Comparison of ENCODE assay signal across 17 mouse cellular contexts in genomic region chr1:39839838-39840237, GRCm38 (mm10). TPM values are rescaled to one million over a fixed set of nuclear protein-coding genes. Genes with fewer than 3 reads are reported as not detected.
DNase-seq lines count a peak whose midpoint lies in the region; ATAC-seq lines count a peak whose summit lies in the region.
"Had no signal": no experiment of that assay in that cellular context is flagged by ENCODE, and none has a peak within 500 bp of the region (broad histone marks: within the 10 kb centered on the region; RNA-seq: fewer than 3 reads in every experiment).

No protein-coding gene starts in this region.

- no peak overlapping the region for H3K4me3 ChIP-seq in forebrain, embryonic 15.5 days
- H3K4me3 ChIP-seq in forebrain, embryonic 12.5 days (replicated peaks) = no peak overlapping the region
- H3K4me3 ChIP-seq in neural tube, embryonic 12.5 days = no peak overlapping the region

- H3K9me3 ChIP-seq in forebrain, embryonic 15.5 days = no peaks in the 10 kb centered on the region
- H3K9me3 ChIP-seq in forebrain, embryonic 12.5 days = no peaks in the 10 kb centered on the region
- no peaks in the 10 kb centered on the region for H3K9me3 ChIP-seq in neural tube, embryonic 12.5 days

- DNase-seq in neural tube, embryonic 10.5 days (ENCODE audit: extremely low spot score, low spot score) = no peak
- peak; percentile 25 for DNase-seq in ZHBTc4 (ENCODE audit: low read depth, low spot score)
- DNase-seq in layer of hippocampus, adult 11-12 months (ENCODE audit: low spot score) = no peak
- no peak for DNase-seq in left cerebral cortex, adult 9 months (ENCODE audit: low spot score in 2 of 2)
- DNase-seq: gastrocnemius, postnatal 36 days; lung, postnatal 4 days; right cerebral cortex, postnatal 25 days had no signal

- no peaks in the 10 kb centered on the region for H3K27me3 ChIP-seq in forebrain, embryonic 15.5 days
- no peaks in the 10 kb centered on the region for H3K27me3 ChIP-seq in forebrain, embryonic 12.5 days
- no peaks in the 10 kb centered on the region for H3K27me3 ChIP-seq in neural tube, embryonic 12.5 days (replicated peaks)

- peaks cover 16% of the 10 kb centered on the region for H3K4me1 ChIP-seq in forebrain, embryonic 15.5 days
- H3K4me1 ChIP-seq in forebrain, embryonic 12.5 days = peaks cover 30% of the 10 kb centered on the region
- H3K4me1 ChIP-seq in neural tube, embryonic 12.5 days = peaks cover 17% of the 10 kb centered on the region

- 0 out of 2 replicates have a peak overlapping the region, but pooled peaks have one; percentile 70 for H3K27ac ChIP-seq in forebrain, embryonic 15.5 days (replicated peaks)
- no peak overlapping the region for H3K27ac ChIP-seq in forebrain, embryonic 12.5 days
- 0 out of 2 replicates have a peak overlapping the region, but pooled peaks have one; percentile 47 for H3K27ac ChIP-seq in neural tube, embryonic 12.5 days

- WGBS in forebrain, embryonic 15.5 days = 67% methylated on average over 8 of the region's 8 CpGs
- WGBS in forebrain, embryonic 12.5 days = 62% methylated on average over 8 of the region's 8 CpGs
- WGBS in neural tube, embryonic 12.5 days = 58% methylated on average over 8 of the region's 8 CpGs

- no peak for ATAC-seq in forebrain, embryonic 15.5 days (replicated peaks)
- ATAC-seq in forebrain, embryonic 12.5 days (ENCODE audit: low FRiP score) = no peak
- ATAC-seq in neural tube, embryonic 12.5 days (ENCODE audit: low FRiP score, low read depth) = no peak
- ATAC-seq in megakaryocyte progenitor cell, adult 5-6 weeks (replicated peaks; ENCODE audit: poor library complexity) = 0 out of 2 replicates have a peak, but pooled peaks have one; percentile 30

- H3K36me3 ChIP-seq in forebrain, embryonic 15.5 days = no peaks in the 10 kb centered on the region
- H3K36me3 ChIP-seq in forebrain, embryonic 12.5 days (replicated peaks) = no peaks in the 10 kb centered on the region
- no peaks in the 10 kb centered on the region for H3K36me3 ChIP-seq in neural tube, embryonic 12.5 days

- H3K4me2 ChIP-seq in forebrain, embryonic 15.5 days (replicated peaks) = no peak overlapping the region
- no peak overlapping the region for H3K4me2 ChIP-seq in forebrain, embryonic 12.5 days
- H3K4me2 ChIP-seq in neural tube, embryonic 12.5 days (replicated peaks) = no peak overlapping the region

- H3K9ac ChIP-seq in forebrain, embryonic 15.5 days (replicated peaks) = no peak overlapping the region
- no peak overlapping the region for H3K9ac ChIP-seq in forebrain, embryonic 12.5 days
- no peak overlapping the region for H3K9ac ChIP-seq in neural tube, embryonic 12.5 days

RNA-seq across cellular contexts. Expression of gene Gm3646, which starts 34.7 kb away (rescaled TPM):
- not detected in 2 replicates for polyA plus RNA-seq in forebrain, embryonic 15.5 days (2015; fragmentation: Nextera tagmentation; extraction: Ambion mirVana)
- not detected in 2 replicates for polyA plus RNA-seq in forebrain, embryonic 12.5 days (2016; fragmentation: Nextera tagmentation; extraction: Ambion mirVana)
- not detected in 2 replicates for polyA plus RNA-seq in neural tube, embryonic 12.5 days (2016; fragmentation: Nextera tagmentation; extraction: Ambion mirVana)
- total RNA-seq in megakaryocyte progenitor cell, adult 5-6 weeks (2015) = not detected in 2 replicates
- not detected in 2 replicates for total RNA-seq in megakaryocyte progenitor cell, adult 5-6 weeks (2017)
- total RNA-seq: common myeloid progenitor, adult 5-6 weeks; hematopoietic stem cell, adult 5-6 weeks; layer of hippocampus, postnatal 25 days; neutrophil, adult 5-6 weeks had no signal
- polyA plus RNA-seq: kidney, embryonic 16.5 days; limb, embryonic 14.5 days had no signal
